ENCODE assay signal across 8 mouse cellular contexts in genomic region chr1:92180141-92181137, GRCm38 (mm10). TPM values are rescaled to one million over a fixed set of nuclear protein-coding genes. Genes with fewer than 3 reads are reported as not detected.
DNase-seq lines count a peak whose midpoint lies in the region; ATAC-seq lines count a peak whose summit lies in the region.

No protein-coding gene starts in this region.

- no peaks in the 10 kb centered on the region for H3K9me3 ChIP-seq in heart, embryonic 14.5 days (ENCODE audit: control insufficient read depth, low read length)
- H3K9me3 ChIP-seq in liver, embryonic 13.5 days (replicated peaks), result no peaks in the 10 kb centered on the region
- no peaks in the 10 kb centered on the region for H3K9me3 ChIP-seq in stomach, embryonic 16.5 days (replicated peaks; ENCODE audit: control insufficient read depth, low read length)

- no peaks in the 10 kb centered on the region for H3K27me3 ChIP-seq in heart, embryonic 14.5 days (ENCODE audit: control insufficient read depth, insufficient read depth, low read length)
- H3K27me3 ChIP-seq in liver, embryonic 13.5 days, result no peaks in the 10 kb centered on the region
- no peaks in the 10 kb centered on the region for H3K27me3 ChIP-seq in stomach, embryonic 16.5 days (ENCODE audit: control insufficient read depth, insufficient read depth, low read length)

- WGBS in heart, embryonic 14.5 days, result under 1% methylated on average over 94 of the region's 97 CpGs
- whole genome bisulfite sequencing in liver, embryonic 13.5 days (ENCODE audit: insufficient replicate concordance), result under 1% methylated on average over 88 of the region's 97 CpGs
- under 1% methylated on average over 86 of the region's 97 CpGs for WGBS in stomach, embryonic 16.5 days

- H3K9ac ChIP-seq in heart, embryonic 14.5 days (ENCODE audit: low read length), result peak overlapping the region; percentile 96
- peak overlapping the region; percentile 92 for H3K9ac ChIP-seq in liver, embryonic 13.5 days
- peak overlapping the region; percentile 96 for H3K9ac ChIP-seq in stomach, embryonic 16.5 days (ENCODE audit: low read length)

- peaks cover 14 to 29% of the 10 kb centered on the region in 2 experiments for H3K4me1 ChIP-seq in heart, embryonic 14.5 days (ENCODE audit: control insufficient read depth in 2 of 2, insufficient read depth in 2 of 2, low read length in 2 of 2)
- peaks cover 36% of the 10 kb centered on the region for H3K4me1 ChIP-seq in liver, embryonic 13.5 days (replicated peaks)
- H3K4me1 ChIP-seq in stomach, embryonic 16.5 days (ENCODE audit: control insufficient read depth, insufficient read depth, low read length), result peaks cover 30% of the 10 kb centered on the region

- ATAC-seq in CD4-positive, CD25-positive, alpha-beta regulatory T cell, adult 4 months, result peak; percentile 88
- peak; percentile 97 for ATAC-seq in heart, embryonic 14.5 days (ENCODE audit: insufficient number of reproducible peaks, insufficient read depth, low FRiP score, low read depth)
- peak; percentile 96 for ATAC-seq in liver, embryonic 13.5 days (ENCODE audit: low read depth)
- peak; percentile 98 for ATAC-seq in stomach, embryonic 16.5 days (ENCODE audit: insufficient read depth, low FRiP score)

- H3K4me3 ChIP-seq in heart, embryonic 14.5 days (ENCODE audit: control insufficient read depth in 1 of 2, insufficient read depth in 1 of 2, low read depth in 1 of 2, low read length in 2 of 2), result peak overlapping the region; percentile 88
- peak overlapping the region; percentile 86 for H3K4me3 ChIP-seq in liver, embryonic 13.5 days (replicated peaks)
- peak overlapping the region; percentile 78 for H3K4me3 ChIP-seq in stomach, embryonic 16.5 days (replicated peaks; ENCODE audit: low read length)

- H3K36me3 ChIP-seq in heart, embryonic 14.5 days (ENCODE audit: control insufficient read depth, insufficient read depth, low read length), result no peaks in the 10 kb centered on the region
- H3K36me3 ChIP-seq in liver, embryonic 13.5 days, result no peaks in the 10 kb centered on the region
- no peaks in the 10 kb centered on the region for H3K36me3 ChIP-seq in stomach, embryonic 16.5 days (ENCODE audit: control insufficient read depth, insufficient read depth, low read length)

- DNase-seq in c-Kit-negative CD71-positive TER-119-positive erythroid progenitor cells, embryonic 14.5 days (ENCODE audit: low read depth, low spot score), result peak; percentile 99
- peak; percentile 98 for DNase-seq in fibroblast of lung, adult 2 months (ENCODE audit: low read depth)
- DNase-seq in kidney, postnatal 14 days, result peak; percentile 100
- peak; percentile 99 for DNase-seq in liver, embryonic 13.5 days
- DNase-seq in neural tube, embryonic 10.5 days (ENCODE audit: extremely low spot score, low spot score), result peak; percentile 99

- H3K27ac ChIP-seq in heart, embryonic 14.5 days (replicated peaks in 1 of 2; ENCODE audit: control insufficient read depth in 1 of 2, insufficient read depth in 1 of 2, low read depth in 2 of 2, low read length in 2 of 2), result peak overlapping the region; percentile 98
- H3K27ac ChIP-seq in liver, embryonic 13.5 days, result peak overlapping the region; percentile 94
- peak overlapping the region; percentile 99 for H3K27ac ChIP-seq in stomach, embryonic 16.5 days (ENCODE audit: low read length)

- peak overlapping the region; percentile 82 for H3K4me2 ChIP-seq in heart, embryonic 14.5 days (ENCODE audit: low read length)
- peak overlapping the region; percentile 98 for H3K4me2 ChIP-seq in liver, embryonic 13.5 days
- H3K4me2 ChIP-seq in stomach, embryonic 16.5 days (ENCODE audit: low read depth, low read length), result peak overlapping the region; percentile 81

RNA-seq across cellular contexts. Expression of gene Hdac4, which starts 15.1 kb away (rescaled TPM):
- polyA plus RNA-seq in CD4-positive, CD25-positive, alpha-beta regulatory T cell, adult 4 months (2017; shearing (Covaris generic)), result 10 to 100 TPM; 61.6 to 72.5 TPM
- 15.4 and 16.5 TPM in 2 replicates for polyA plus RNA-seq in heart, embryonic 14.5 days (2014; fragmentation: Nextera tagmentation; extraction: Ambion mirVana)
- polyA plus RNA-seq in liver, embryonic 13.5 days (2015; fragmentation: Nextera tagmentation; extraction: Ambion mirVana), result 3.9 and 4.2 TPM in 2 replicates
- 15.7 and 18.8 TPM in 2 replicates for polyA plus RNA-seq in stomach, embryonic 16.5 days (2015; fragmentation: Nextera tagmentation; extraction: Ambion mirVana)

Comparison
In these comparisons a context has a peak if more than half of its experiments do, and no peak if none do; other contexts are left out.
1. Peak in every context shown above with its lines: DNase-seq, ATAC-seq, H3K4me3 ChIP-seq and H3K27ac ChIP-seq.